8 mouse cellular contexts compared by ENCODE assay signal in the genomic region with DNA sequence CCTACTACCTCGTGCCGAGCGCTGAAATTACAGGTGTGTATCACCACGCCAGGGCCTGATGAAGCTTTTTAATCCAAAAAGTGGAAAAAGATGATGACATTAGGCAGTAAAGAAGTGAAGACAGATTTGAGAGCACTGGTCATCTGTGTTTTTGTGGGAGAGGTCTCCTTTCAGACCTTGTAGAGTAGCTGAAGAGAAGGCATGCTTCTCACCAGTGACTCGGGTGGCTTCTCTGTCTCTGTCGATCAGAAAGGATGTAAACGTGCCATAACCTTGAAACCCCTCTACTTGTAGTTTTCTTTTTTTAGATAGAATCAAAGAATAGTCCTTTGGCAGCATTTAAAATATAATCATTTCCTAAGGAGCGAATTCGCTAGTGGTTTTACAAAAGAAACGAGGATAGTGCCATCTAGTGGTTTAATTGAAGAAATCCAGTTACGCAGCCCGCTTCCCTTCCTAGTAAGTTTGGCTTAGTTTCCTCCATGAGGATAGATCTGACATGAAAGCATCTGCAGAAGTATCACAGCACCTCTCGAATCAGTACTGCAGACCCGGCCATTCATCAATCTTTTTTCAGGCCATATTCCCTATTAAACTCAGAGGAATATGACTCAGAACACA. TPM values are rescaled to one million over a fixed set of nuclear protein-coding genes. Genes with fewer than 3 reads are reported as not detected.
DNase-seq lines count a peak whose midpoint lies in the region; ATAC-seq and TF ChIP-seq lines count a peak whose summit lies in the region.

No protein-coding gene starts in this region.

- no peak for TF ChIP-seq CTCF in thymus, adult 2 months (IDR thresholded peaks at IDR 0.05; ENCODE audit: borderline replicate concordance, control insufficient read depth, extremely low read depth, insufficient read depth, low read length, poor library complexity)
- peak; percentile 74 for TF ChIP-seq CTCF in intestine, postnatal 0 days (IDR thresholded peaks at IDR 0.05; ENCODE audit: low read depth)
- peak; percentile 75 for TF ChIP-seq CTCF in liver, postnatal 0 days (IDR thresholded peaks at IDR 0.05; ENCODE audit: low read depth)

- no peaks in the 10 kb centered on the region for H3K27me3 ChIP-seq in thymus, adult 2 months (ENCODE audit: control insufficient read depth, insufficient read depth, low read length)
- H3K27me3 ChIP-seq in forebrain, embryonic 13.5 days = no peaks in the 10 kb centered on the region
- H3K27me3 ChIP-seq in intestine, postnatal 0 days (replicated peaks; ENCODE audit: control insufficient read depth, insufficient read depth, low read length) = no peaks in the 10 kb centered on the region
- H3K27me3 ChIP-seq in liver, postnatal 0 days (ENCODE audit: insufficient read depth, low read length) = no peaks in the 10 kb centered on the region
- H3K27me3 ChIP-seq in neural tube, embryonic 14.5 days (ENCODE audit: control insufficient read depth, insufficient read depth, low read length) = no peaks in the 10 kb centered on the region

- peak; percentile 60 for DNase-seq in thymus, postnatal 0 days (ENCODE audit: low spot score)
- no peak for DNase-seq in thymus, adult 2 months
- peak; percentile 56 for DNase-seq in c-Kit-positive CD71-positive TER-119-positive erythroid progenitor cells, embryonic 14.5 days (ENCODE audit: low spot score)
- no peak for DNase-seq in liver, postnatal 0 days
- no peak for DNase-seq in adrenal gland, postnatal 4 days (ENCODE audit: low spot score in 2 of 2)

- no peak overlapping the region for H3K27ac ChIP-seq in thymus, adult 2 months (ENCODE audit: control insufficient read depth, insufficient read depth, low read length)
- H3K27ac ChIP-seq in forebrain, embryonic 13.5 days = no peak overlapping the region
- no peak overlapping the region for H3K27ac ChIP-seq in intestine, postnatal 0 days (ENCODE audit: low read depth, low read length)
- no peak overlapping the region for H3K27ac ChIP-seq in liver, postnatal 0 days (ENCODE audit: low read depth)
- H3K27ac ChIP-seq in neural tube, embryonic 14.5 days (ENCODE audit: low read depth, low read length) = no peak overlapping the region

- TF ChIP-seq EP300 in liver, postnatal 0 days (IDR thresholded peaks at IDR 0.05; ENCODE audit: low read depth) = no peak

- WGBS in thymus, adult 2 months = 33% methylated on average over 14 of the region's 14 CpGs
- 33% methylated on average over 14 of the region's 14 CpGs for WGBS in forebrain, embryonic 13.5 days
- 30% methylated on average over 14 of the region's 14 CpGs for WGBS in intestine, postnatal 0 days
- WGBS in liver, postnatal 0 days (ENCODE audit: insufficient replicate concordance) = 32% methylated on average over 14 of the region's 14 CpGs
- WGBS in neural tube, embryonic 14.5 days = 32% methylated on average over 14 of the region's 14 CpGs

- ATAC-seq in forebrain, embryonic 13.5 days = peak; percentile 44; the same call in 1 of the 2 replicates
- ATAC-seq in intestine, postnatal 0 days = no peak
- ATAC-seq in liver, postnatal 0 days = no peak
- peak; percentile 57; the same call in 1 of the 2 replicates for ATAC-seq in neural tube, embryonic 14.5 days (ENCODE audit: low read depth)

- H3K4me1 ChIP-seq in thymus, adult 2 months (replicated peaks; ENCODE audit: control insufficient read depth, insufficient read depth, low read length) = no peaks in the 10 kb centered on the region
- H3K4me1 ChIP-seq in forebrain, embryonic 13.5 days = peaks cover 4% of the 10 kb centered on the region; the same call in 1 of the 2 replicates
- H3K4me1 ChIP-seq in intestine, postnatal 0 days (replicated peaks; ENCODE audit: control insufficient read depth, insufficient read depth, low read length) = no peaks in the 10 kb centered on the region
- H3K4me1 ChIP-seq in liver, postnatal 0 days (ENCODE audit: insufficient read depth) = no peaks in the 10 kb centered on the region
- H3K4me1 ChIP-seq in neural tube, embryonic 14.5 days (ENCODE audit: control insufficient read depth, insufficient read depth, low read length) = no peaks in the 10 kb centered on the region

- no peak for TF ChIP-seq POLR2A in thymus, adult 2 months (IDR thresholded peaks at IDR 0.05; ENCODE audit: control insufficient read depth, extremely low read depth, insufficient read depth, low read length, poor library complexity)

- no peaks in the 10 kb centered on the region for H3K36me3 ChIP-seq in thymus, adult 2 months (ENCODE audit: control insufficient read depth, insufficient read depth, low read length)
- H3K36me3 ChIP-seq in forebrain, embryonic 13.5 days (ENCODE audit: poor library complexity, severe bottlenecking) = no peaks in the 10 kb centered on the region
- H3K36me3 ChIP-seq in intestine, postnatal 0 days (ENCODE audit: control insufficient read depth, insufficient read depth) = no peaks in the 10 kb centered on the region
- no peaks in the 10 kb centered on the region for H3K36me3 ChIP-seq in liver, postnatal 0 days (replicated peaks; ENCODE audit: insufficient read depth, low read length)
- H3K36me3 ChIP-seq in neural tube, embryonic 14.5 days (ENCODE audit: control insufficient read depth, insufficient read depth, low read length) = no peaks in the 10 kb centered on the region

- H3K4me3 ChIP-seq in thymus, adult 2 months (ENCODE audit: control insufficient read depth, insufficient read depth, low read length) = no peak overlapping the region
- no peak overlapping the region for H3K4me3 ChIP-seq in forebrain, embryonic 13.5 days
- H3K4me3 ChIP-seq in intestine, postnatal 0 days (ENCODE audit: low read depth, low read length) = no peak overlapping the region
- no peak overlapping the region for H3K4me3 ChIP-seq in liver, postnatal 0 days (ENCODE audit: low read depth, low read length)
- H3K4me3 ChIP-seq in neural tube, embryonic 14.5 days (ENCODE audit: low read depth, low read length) = no peak overlapping the region

- H3K9me3 ChIP-seq in forebrain, embryonic 13.5 days (replicated peaks) = no peaks in the 10 kb centered on the region
- no peaks in the 10 kb centered on the region for H3K9me3 ChIP-seq in intestine, postnatal 0 days (ENCODE audit: control insufficient read depth)
- H3K9me3 ChIP-seq in liver, postnatal 0 days (ENCODE audit: low read length) = no peaks in the 10 kb centered on the region
- H3K9me3 ChIP-seq in neural tube, embryonic 14.5 days (ENCODE audit: control insufficient read depth, low read length) = no peaks in the 10 kb centered on the region

- no peak overlapping the region for H3K9ac ChIP-seq in forebrain, embryonic 13.5 days
- no peak overlapping the region for H3K9ac ChIP-seq in intestine, postnatal 0 days (ENCODE audit: low read depth, low read length)
- H3K9ac ChIP-seq in liver, postnatal 0 days (replicated peaks) = no peak overlapping the region
- H3K9ac ChIP-seq in neural tube, embryonic 14.5 days (replicated peaks; ENCODE audit: low read depth, low read length) = no peak overlapping the region

- H3K4me2 ChIP-seq in forebrain, embryonic 13.5 days = no peak overlapping the region
- no peak overlapping the region; the same call in 1 of the 2 replicates for H3K4me2 ChIP-seq in intestine, postnatal 0 days (replicated peaks; ENCODE audit: low read depth)
- no peak overlapping the region for H3K4me2 ChIP-seq in liver, postnatal 0 days (ENCODE audit: low read depth, low read length)
- 0 out of 2 replicates have a peak overlapping the region, but pooled peaks have one; percentile 16 for H3K4me2 ChIP-seq in neural tube, embryonic 14.5 days (ENCODE audit: low read depth, low read length)

RNA-seq across cellular contexts. Expression of a gene that starts 21.2 kb away (rescaled TPM):
- polyA plus RNA-seq in thymus, postnatal 0 days (2015; fragmentation: Nextera tagmentation; extraction: Ambion mirVana) = 247 and 255 TPM in 2 replicates
- polyA plus RNA-seq in thymus, adult 2 months (2012; rRNA removed) = 3.4 and 3.6 TPM in 2 replicates
- 267 and 308 TPM in 2 replicates for polyA plus RNA-seq in forebrain, embryonic 13.5 days (2015; fragmentation: Nextera tagmentation; extraction: Ambion mirVana)
- 130 and 136 TPM in 2 replicates for polyA plus RNA-seq in intestine, postnatal 0 days (2015; fragmentation: Nextera tagmentation; extraction: Ambion mirVana)
- 86.1 and 101 TPM in 2 replicates for polyA plus RNA-seq in liver, postnatal 0 days (2015; fragmentation: Nextera tagmentation; extraction: Ambion mirVana)
- polyA plus RNA-seq in neural tube, embryonic 14.5 days (2014; fragmentation: Nextera tagmentation; extraction: Ambion mirVana) = 277 and 283 TPM in 2 replicates
- 100 to 1,000 TPM; 175 to 177 TPM for total RNA-seq in adrenal gland, postnatal 4 days (2021)

RNA-seq across cellular contexts. Expression of a gene that starts 50.5 kb away (rescaled TPM):
- 10.1 and 11.9 TPM in 2 replicates for polyA plus RNA-seq in thymus, postnatal 0 days (2015; fragmentation: Nextera tagmentation; extraction: Ambion mirVana)
- polyA plus RNA-seq in thymus, adult 2 months (2012; rRNA removed) = 3.8 and 4.2 TPM in 2 replicates
- polyA plus RNA-seq in forebrain, embryonic 13.5 days (2015; fragmentation: Nextera tagmentation; extraction: Ambion mirVana) = 13.2 and 18.1 TPM in 2 replicates
- 3.7 and 4.6 TPM in 2 replicates for polyA plus RNA-seq in intestine, postnatal 0 days (2015; fragmentation: Nextera tagmentation; extraction: Ambion mirVana)
- polyA plus RNA-seq in liver, postnatal 0 days (2015; fragmentation: Nextera tagmentation; extraction: Ambion mirVana) = 3.1 and 4.3 TPM in 2 replicates
- polyA plus RNA-seq in neural tube, embryonic 14.5 days (2014; fragmentation: Nextera tagmentation; extraction: Ambion mirVana) = 49.9 and 58.0 TPM in 2 replicates
- 10 to 100 TPM in 1 of 2 experiments, 1 to 10 TPM in 1; 9.7 to 10.4 TPM for total RNA-seq in adrenal gland, postnatal 4 days (2021)

RNA-seq across cellular contexts. Expression of a gene that starts 50.9 kb away (rescaled TPM):
- polyA plus RNA-seq in thymus, postnatal 0 days (2015; fragmentation: Nextera tagmentation; extraction: Ambion mirVana) = 12.8 and 13.6 TPM in 2 replicates
- 6.3 and 6.7 TPM in 2 replicates for polyA plus RNA-seq in thymus, adult 2 months (2012; rRNA removed)
- polyA plus RNA-seq in forebrain, embryonic 13.5 days (2015; fragmentation: Nextera tagmentation; extraction: Ambion mirVana) = 6.5 and 7.7 TPM in 2 replicates
- 6.2 and 8.9 TPM in 2 replicates for polyA plus RNA-seq in intestine, postnatal 0 days (2015; fragmentation: Nextera tagmentation; extraction: Ambion mirVana)
- 6.2 and 6.6 TPM in 2 replicates for polyA plus RNA-seq in liver, postnatal 0 days (2015; fragmentation: Nextera tagmentation; extraction: Ambion mirVana)
- polyA plus RNA-seq in neural tube, embryonic 14.5 days (2014; fragmentation: Nextera tagmentation; extraction: Ambion mirVana) = 3.3 and 5.3 TPM in 2 replicates
- total RNA-seq in adrenal gland, postnatal 4 days (2021) = 1 to 10 TPM; 5.6 to 9.1 TPM

Comparison
In these comparisons a context has a peak if more than half of its experiments do, and no peak if none do; other contexts are left out.
1. DNase-seq: peak in thymus, postnatal 0 days (single experiment) and c-Kit-positive CD71-positive TER-119-positive erythroid progenitor cells, embryonic 14.5 days (single experiment); none in thymus, adult 2 months (single experiment), liver, postnatal 0 days (single experiment) and adrenal gland, postnatal 4 days (0 of 2).
2. RNA of a gene that starts 21.2 kb away (polyA plus RNA-seq): 267 to 308 TPM in forebrain, embryonic 13.5 days, 277 to 283 TPM in neural tube, embryonic 14.5 days, 247 to 255 TPM in thymus, postnatal 0 days, 130 to 136 TPM in intestine, postnatal 0 days and 86.1 to 101 TPM in liver, postnatal 0 days; 3.4 to 3.6 TPM in thymus, adult 2 months; every median in the first group is over 10 times any median in the second.
3. ATAC-seq: peak in forebrain, embryonic 13.5 days (single experiment) and neural tube, embryonic 14.5 days (single experiment); none in intestine, postnatal 0 days (single experiment) and liver, postnatal 0 days (single experiment).